Mouse (Mus musculus) limb, embryonic 13.5 days (tissue): Measurements from ENCODE around the gene Rps6kl1. TPM values are rescaled to one million over a fixed set of nuclear protein-coding genes. Genes with fewer than 3 reads are reported as not detected.

Source experiments
- ATAC-seq: fragments of 200-750 bp; cut with Nextera tagmentation; 2 replicates; pipeline ENCODE4 v1.8.0; 2017; ENCODE audit warnings: low read depth, moderate number of reproducible peaks, moderate TSS enrichment; ENCODE audit not compliant: low FRiP score
- H3K27ac ChIP-seq: fragments of 300-500 bp; sonication (generic); 2 replicates; pipeline ENCODE4 v1.5.1; 2015; ENCODE audit warnings: inconsistent platforms, mild to moderate bottlenecking, moderate library complexity
- H3K27me3 ChIP-seq: fragments of 300-500 bp; sonication (generic); 2 replicates; pipeline ENCODE4 v1.6.1; 2015; ENCODE audit warnings: mild to moderate bottlenecking, inconsistent platforms
- H3K36me3 ChIP-seq: fragments of 300-500 bp; sonication (generic); 2 replicates; pipeline ENCODE4 v1.6.1; 2015; ENCODE audit warnings: inconsistent platforms, mild to moderate bottlenecking, moderate library complexity
- H3K4me1 ChIP-seq: fragments of 300-500 bp; sonication (generic); 2 replicates; pipeline ENCODE4 v1.6.1; 2015; ENCODE audit warnings: inconsistent platforms
- H3K4me2 ChIP-seq: fragments of 300-500 bp; sonication (generic); replicated peaks from 2 replicates; pipeline ENCODE4 v1.6.1; 2015; ENCODE audit warnings: inconsistent platforms, mild to moderate bottlenecking, moderate library complexity
- H3K4me3 ChIP-seq: fragments of 300-500 bp; sonication (generic); 2 replicates; pipeline ENCODE4 v1.5.1; 2015; ENCODE audit warnings: moderate library complexity, mild to moderate bottlenecking, inconsistent platforms
- H3K9ac ChIP-seq: fragments of 300-500 bp; sonication (generic); 2 replicates; pipeline ENCODE4 v1.6.1; 2015; ENCODE audit warnings: mild to moderate bottlenecking, inconsistent platforms
- H3K9me3 ChIP-seq: fragments of 300-500 bp; sonication (generic); 2 replicates; pipeline ENCODE4 v1.6.1; 2016; ENCODE audit warnings: inconsistent platforms
- WGBS: fragments of 180-500 bp; shearing (Covaris S2); methylation state at CpG from one replicate; pipeline ENCODE4 v1.1.7; 2015; 5-methylcytosine and 5-hydroxymethylcytosine counted together
- polyA plus RNA-seq: library from polyadenylated mRNA; unstranded; fragments of >200 nt; fragmentation: Nextera tagmentation; extraction: Ambion mirVana; gene quantifications from 2 replicates; pipeline ENCODE4 v1.2.1, GENCODE M21; 2015

Gene Rps6kl1
- polyA plus RNA-seq, 1 experiment from 2014 or later, result 0.31 TPM

GRCm38 (mm10) chr12:85186361-85186760 is 35.3 kb upstream of the Rps6kl1 start:
- H3K27me3 ChIP-seq, result peaks cover 10% of the 10 kb centered on the region; the same call in 1 of the 2 replicates
- no peak overlapping the region for H3K4me2 ChIP-seq
- no peak for ATAC-seq
- no peak overlapping the region for H3K27ac ChIP-seq
- H3K4me3 ChIP-seq, result no peak overlapping the region
- 61% methylated on average over 7 of the region's 7 CpGs for WGBS
- H3K9ac ChIP-seq, result no peak overlapping the region
- peaks cover 18% of the 10 kb centered on the region for H3K4me1 ChIP-seq
- no peaks in the 10 kb centered on the region for H3K36me3 ChIP-seq
- H3K9me3 ChIP-seq, result no peaks in the 10 kb centered on the region

DNA sequence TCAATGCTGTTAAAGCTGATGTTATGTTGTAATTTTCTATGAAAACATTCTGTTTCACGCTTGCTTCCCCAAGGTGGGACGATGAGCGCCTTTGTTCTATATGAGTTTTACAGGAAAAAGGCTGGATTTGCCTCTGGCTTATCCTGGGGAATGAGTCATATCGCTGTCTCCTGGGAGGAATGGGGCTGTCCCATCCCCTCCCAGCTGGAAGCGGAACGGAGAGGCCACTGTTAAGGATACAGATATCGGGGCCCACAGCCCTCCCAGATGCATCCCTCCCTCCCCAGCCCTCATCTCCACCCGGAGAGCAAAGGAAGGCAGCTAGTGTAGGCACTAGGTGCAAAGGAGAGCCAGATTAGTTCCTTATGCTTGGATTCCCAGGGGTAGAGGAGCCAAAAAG is 34.7 kb upstream of the Rps6kl1 start:
- H3K27ac ChIP-seq, result no peak overlapping the region

GRCm38 (mm10) chr12:85184118-85184517 is 33.1 kb upstream of the Rps6kl1 start:
- Histone ChIP-seq H3K27me3 (peaks cover 10% of the 10 kb centered on the region; the same call in 1 of the 2 replicates), H3K27ac (no peak overlapping the region), H3K4me1 (peaks cover 23% of the 10 kb centered on the region), H3K4me2 (no peak overlapping the region), H3K4me3 (no peak overlapping the region), H3K9me3 (no peaks in the 10 kb centered on the region), H3K9ac (no peak overlapping the region), H3K36me3 (no peaks in the 10 kb centered on the region)
- ATAC-seq, result no peak
- 68% methylated on average over 5 of the region's 5 CpGs for WGBS

More for the DNA sequence above, 34.7 kb upstream of the Rps6kl1 start:
- Histone ChIP-seq H3K4me1 (peaks cover 23% of the 10 kb centered on the region), H3K36me3 (no peaks in the 10 kb centered on the region), H3K27me3 (peaks cover 10% of the 10 kb centered on the region; the same call in 1 of the 2 replicates), H3K9me3 (no peaks in the 10 kb centered on the region), H3K4me3 (no peak overlapping the region), H3K4me2 (no peak overlapping the region), H3K9ac (no peak overlapping the region)
- no peak for ATAC-seq
- 63% methylated on average over 8 of the region's 8 CpGs for WGBS

- H3K27ac ChIP-seq, result no peak overlapping the region
- WGBS, result 66% methylated on average over 5 of the region's 5 CpGs
- peaks cover 17% of the 10 kb centered on the region; the same call in 1 of the 2 replicates for H3K27me3 ChIP-seq
- H3K9me3 ChIP-seq, result no peaks in the 10 kb centered on the region
- no peak overlapping the region for H3K9ac ChIP-seq
- ATAC-seq, result no peak
- H3K4me3 ChIP-seq, result no peak overlapping the region
- peaks cover 24% of the 10 kb centered on the region for H3K4me1 ChIP-seq
- H3K4me2 ChIP-seq, result no peak overlapping the region
- H3K36me3 ChIP-seq, result no peaks in the 10 kb centered on the region
Measured at GRCm38 (mm10) chr12:85182898-85183297, 31.8 kb upstream of the Rps6kl1 start.

DNA sequence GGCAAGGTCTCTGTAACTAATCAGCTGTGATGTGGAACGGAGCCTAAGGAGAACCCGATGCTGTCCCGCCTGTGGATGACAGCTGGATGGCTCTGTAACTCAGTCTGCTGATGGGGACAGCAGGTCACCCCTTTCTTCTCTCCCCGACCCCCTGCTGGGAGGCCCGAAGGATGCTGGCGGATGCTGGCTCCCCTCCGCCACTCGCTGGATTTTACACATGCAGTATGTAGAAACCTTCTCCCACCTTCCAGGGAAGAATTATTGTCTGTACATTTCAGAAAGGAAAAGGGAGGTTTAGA is 31.2 kb upstream of the Rps6kl1 start:
- Histone ChIP-seq H3K4me3 (no peak overlapping the region), H3K9me3 (no peaks in the 10 kb centered on the region), H3K36me3 (no peaks in the 10 kb centered on the region), H3K27ac (no peak overlapping the region), H3K9ac (no peak overlapping the region), H3K4me2 (peak overlapping the region; percentile 36), H3K27me3 (peaks cover 23% of the 10 kb centered on the region; the same call in 1 of the 2 replicates), H3K4me1 (peaks cover 30% of the 10 kb centered on the region)
- 11% methylated on average over 8 of the region's 8 CpGs for WGBS
- ATAC-seq, result peak; percentile 68

DNA sequence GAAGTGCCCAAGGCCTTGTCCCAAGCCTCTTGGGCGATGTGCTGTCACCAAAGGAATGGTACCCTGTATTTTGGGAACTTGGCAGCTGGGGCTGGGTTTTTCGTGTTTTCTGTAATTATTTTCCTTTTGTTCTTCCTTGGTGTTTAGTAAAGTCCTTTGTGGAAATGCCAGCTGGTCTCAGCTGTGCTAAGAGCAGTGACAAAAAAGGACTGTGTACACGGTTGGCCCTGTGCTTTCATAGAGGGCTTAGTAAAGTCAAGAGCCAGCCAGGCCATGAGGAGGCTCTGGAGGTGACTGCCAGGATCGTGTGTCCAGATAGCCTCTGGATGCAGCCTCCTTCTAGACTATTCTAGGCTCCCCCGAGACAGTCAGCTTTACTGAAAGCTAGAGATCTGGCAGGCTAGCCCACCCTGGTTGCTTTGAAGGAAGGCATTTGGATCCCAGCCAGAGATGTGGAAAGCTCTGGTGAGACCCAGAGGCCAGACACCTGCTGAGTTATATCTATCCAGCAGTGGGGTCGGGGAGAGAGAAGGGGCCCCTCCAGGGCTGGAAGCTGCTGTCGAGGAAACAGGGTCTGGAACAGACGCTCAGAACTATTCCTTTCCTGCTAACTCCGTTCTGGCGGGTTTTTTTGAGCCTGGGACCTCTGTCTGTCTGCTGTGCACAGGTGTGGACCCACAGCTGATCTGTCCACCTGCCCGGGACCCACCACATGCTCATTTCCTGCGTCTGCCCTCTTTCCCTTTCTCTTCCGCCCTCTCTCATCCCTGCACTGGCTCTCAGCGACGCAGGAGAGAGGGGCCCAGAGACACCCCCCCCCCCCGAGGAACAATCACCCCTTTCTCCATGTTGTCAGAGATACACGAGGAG is 30.6 kb upstream of the Rps6kl1 start:
- Histone ChIP-seq H3K27me3 (peaks cover 24% of the 10 kb centered on the region; the same call in 1 of the 2 replicates), H3K9ac (no peak overlapping the region), H3K4me3 (no peak overlapping the region), H3K4me1 (peaks cover 36% of the 10 kb centered on the region), H3K4me2 (peak overlapping the region; percentile 36), H3K36me3 (no peaks in the 10 kb centered on the region), H3K9me3 (no peaks in the 10 kb centered on the region), H3K27ac (no peak overlapping the region)
- peak; percentile 51 for ATAC-seq
- WGBS, result 23% methylated on average over 16 of the region's 17 CpGs

DNA sequence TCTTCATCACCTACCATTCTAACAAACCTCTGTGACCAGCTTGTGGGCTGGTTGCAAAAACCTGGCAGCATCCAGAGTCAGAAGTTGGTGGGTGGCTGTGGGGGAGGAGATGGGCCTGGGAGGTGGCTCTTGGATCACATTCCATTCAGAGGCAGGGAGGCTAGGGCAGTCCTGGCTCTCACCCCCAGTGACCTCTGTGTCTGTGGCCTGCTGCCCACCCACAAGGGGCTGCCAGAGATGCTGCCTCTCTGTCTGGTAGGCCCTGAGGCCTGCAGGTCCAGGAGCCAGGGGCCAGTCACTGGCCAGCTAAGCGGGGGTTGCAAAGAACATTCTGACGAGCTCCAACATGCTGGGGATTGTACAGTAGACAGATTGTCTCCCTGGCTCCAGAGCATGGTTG is 27.2 kb upstream of the Rps6kl1 start:
- ATAC-seq, result no peak
- Histone ChIP-seq H3K9ac (no peak overlapping the region), H3K4me1 (peaks cover 63% of the 10 kb centered on the region), H3K4me3 (no peak overlapping the region), H3K27me3 (peaks cover 24% of the 10 kb centered on the region; the same call in 1 of the 2 replicates), H3K9me3 (no peaks in the 10 kb centered on the region), H3K36me3 (no peaks in the 10 kb centered on the region), H3K4me2 (no peak overlapping the region), H3K27ac (no peak overlapping the region)
- WGBS, result 69% methylated on average over 2 of the region's 2 CpGs

DNA sequence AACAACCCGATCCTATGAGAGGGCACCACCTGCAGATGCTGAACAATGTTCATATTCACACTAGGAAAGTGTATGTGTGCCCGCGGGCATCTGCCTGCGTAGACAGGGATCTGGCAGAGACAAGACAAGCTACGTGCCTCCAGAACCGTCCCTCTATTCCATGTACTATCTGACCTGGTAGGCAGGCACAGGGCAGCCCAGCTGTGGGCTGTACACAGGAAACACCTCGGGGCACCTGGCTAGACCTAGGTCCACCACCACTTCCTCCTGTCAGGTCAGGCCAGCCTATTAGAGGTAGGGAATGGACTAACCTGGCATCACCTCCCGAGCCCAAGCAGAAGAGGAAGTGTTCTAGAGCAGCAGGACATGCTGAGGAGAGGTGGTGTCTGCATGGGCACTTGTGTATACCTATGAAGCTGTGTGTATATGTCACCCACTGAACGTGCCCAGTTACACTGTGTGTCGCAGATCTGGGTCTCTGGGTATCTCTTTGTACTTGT is 26.7 kb upstream of the Rps6kl1 start, which contains the start of gene Pgf:
Gene Pgf, minus strand, starts transcription at position 51 of the 500 bp plus-strand sequence.
- Histone ChIP-seq H3K9ac (peak within 1 kb of the TSS; percentile 67), H3K9me3 (no peaks in the 10 kb centered on the region), H3K27me3 (peaks cover 20% of the 10 kb centered on the region; the same call in 1 of the 2 replicates), H3K4me2 (peak within 1 kb of the TSS; percentile 73), H3K4me1 (peaks cover 63% of the 10 kb centered on the region), H3K4me3 (peak within 1 kb of the TSS; percentile 49), H3K36me3 (no peaks in the 10 kb centered on the region), H3K27ac (peak within 1 kb of the TSS; percentile 78)
- 72% methylated on average over 10 of the region's 10 CpGs for WGBS
- ATAC-seq, result no peak

GRCm38 (mm10) chr12:85176846-85177523 is 25.9 kb upstream of the Rps6kl1 start:
- Histone ChIP-seq H3K4me2 (peak overlapping the region; percentile 73), H3K36me3 (no peaks in the 10 kb centered on the region), H3K4me3 (peak overlapping the region; percentile 49), H3K9me3 (no peaks in the 10 kb centered on the region), H3K4me1 (peaks cover 56% of the 10 kb centered on the region), H3K27ac (peak overlapping the region; percentile 78; the same call in 1 of the 2 replicates), H3K9ac (peak overlapping the region; percentile 67), H3K27me3 (peaks cover 13% of the 10 kb centered on the region; the same call in 1 of the 2 replicates)
- ATAC-seq, result peak; percentile 31; the same call in 1 of the 2 replicates
- 1% methylated on average over 32 of the region's 32 CpGs for WGBS

GRCm38 (mm10) chr12:85175926-85176845 is 25.1 kb upstream of the Rps6kl1 start:
- H3K27ac ChIP-seq, result peak overlapping the region; percentile 78
- WGBS, result 8% methylated on average over 11 of the region's 11 CpGs

DNA sequence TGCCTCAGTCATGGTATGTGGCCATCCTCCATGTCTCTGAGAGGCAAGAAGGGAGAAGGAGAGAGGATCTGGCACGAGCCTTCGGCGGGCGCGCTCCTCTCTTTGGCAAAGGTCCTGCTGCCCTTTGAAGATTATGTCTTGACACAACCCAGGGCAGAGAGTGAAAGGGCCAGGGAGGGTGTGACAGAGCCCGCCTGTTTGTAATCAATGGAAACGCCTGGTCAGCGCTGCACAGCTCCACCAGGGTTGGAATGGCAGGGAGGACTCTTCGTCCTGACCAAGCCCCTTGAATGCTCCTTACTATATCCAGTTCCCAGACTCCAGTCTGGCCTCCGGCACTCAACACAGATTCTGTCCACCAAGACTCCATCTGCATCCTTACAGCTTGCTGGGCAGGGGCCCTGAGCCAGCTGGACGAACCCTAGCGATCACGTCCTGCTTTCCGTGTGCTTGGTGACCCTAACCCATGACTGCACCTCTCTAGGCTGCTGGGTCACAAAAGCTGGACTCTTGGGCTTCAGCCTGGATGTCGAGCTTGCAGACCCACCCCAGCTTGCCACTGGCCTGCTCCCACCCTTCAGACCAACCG is 24.1 kb upstream of the Rps6kl1 start:
- peak overlapping the region; percentile 78 for H3K27ac ChIP-seq

More at GRCm38 (mm10) chr12:85175926-85176845, 25.1 kb upstream of the Rps6kl1 start:
- peaks cover under 1% of the 10 kb centered on the region; the same call in 1 of the 2 replicates for H3K36me3 ChIP-seq
- ATAC-seq, result peak; percentile 71
- peaks cover 13% of the 10 kb centered on the region; the same call in 1 of the 2 replicates for H3K27me3 ChIP-seq
- H3K9me3 ChIP-seq, result no peaks in the 10 kb centered on the region
- peak overlapping the region; percentile 49 for H3K4me3 ChIP-seq
- peaks cover 48% of the 10 kb centered on the region for H3K4me1 ChIP-seq
- H3K9ac ChIP-seq, result peak overlapping the region; percentile 67
- peak overlapping the region; percentile 73 for H3K4me2 ChIP-seq

More for the DNA sequence above, 24.1 kb upstream of the Rps6kl1 start:
- H3K36me3 ChIP-seq, result peaks cover 10% of the 10 kb centered on the region; the same call in 1 of the 2 replicates
- H3K9ac ChIP-seq, result peak overlapping the region; percentile 67
- peaks cover 13% of the 10 kb centered on the region; the same call in 1 of the 2 replicates for H3K27me3 ChIP-seq
- 0 out of 2 replicates have a peak, but pooled peaks have one; percentile 5 for ATAC-seq
- no peaks in the 10 kb centered on the region for H3K9me3 ChIP-seq
- H3K4me2 ChIP-seq, result peak overlapping the region; percentile 73
- H3K4me1 ChIP-seq, result peaks cover 44% of the 10 kb centered on the region
- WGBS, result 24% methylated on average over 16 of the region's 16 CpGs
- H3K4me3 ChIP-seq, result peak overlapping the region; percentile 49
